Mouse (Mus musculus) hematopoietic multipotent progenitor cell, adult 10-12 weeks (in vitro differentiated cells): ENCODE measurements around the gene Krtap11-1. TPM values are rescaled to one million over a fixed set of nuclear protein-coding genes. Genes with fewer than 3 reads are reported as not detected.

Source experiments
- polyA plus RNA-seq: library from polyadenylated mRNA; stranded (reverse); fragments of >175 nt; gene quantifications from 2 replicates; pipeline ENCODE4 v1.2.3, GENCODE M21; 2012; ENCODE audit warnings: low replicate concordance

Krtap11-1 gene
- polyA plus RNA-seq = not detected in 2 replicates

GRCm38 (mm10) chr16:89571083-89571482, at the start of gene Krtap11-1:
TSS of gene Krtap11-1 (minus strand) at chr16:89571183.

Other genes starting within 250 kb of the Krtap11-1 start
- gene Krtap21-1, start 167.3 kb downstream of the Krtap11-1 start, polyA plus RNA-seq = not detected in 2 replicates
- gene Krtap6-2, start 151.1 kb downstream of the Krtap11-1 start, polyA plus RNA-seq = not detected in 2 replicates
- gene Krtap8-1, start 83.2 kb downstream of the Krtap11-1 start, polyA plus RNA-seq = not detected in 2 replicates
- gene Krtap7-1, start 62.9 kb downstream of the Krtap11-1 start, polyA plus RNA-seq = not detected in 2 replicates